Mouse (Mus musculus) layer of hippocampus, adult 11-12 months (tissue): ENCODE measurements around the gene Kif9.

Experiments used
- DNase-seq: peaks from one replicate; pipeline ENCODE4 v3.0.0; 2022; ENCODE audit warnings: low spot score

The Kif9 gene

GRCm38 (mm10) chr9:110476124-110477091, at the start of gene Kif9, which contains the start of gene Klhl18:
TSS of gene Kif9 (plus strand) at chr9:110476958.
TSS of gene Klhl18 (minus strand) at chr9:110476694.
- peak; percentile 97 for DNase-seq

- peak; percentile 35 for DNase-seq
Measured at GRCm38 (mm10) chr9:110431241-110431640, 45.5 kb upstream of the Kif9 start.

GRCm38 (mm10) chr9:110433045-110433444, 43.7 kb upstream of the Kif9 start:
- DNase-seq: no peak

GRCm38 (mm10) chr9:110436041-110436440, 40.7 kb upstream of the Kif9 start:
- no peak for DNase-seq

GRCm38 (mm10) chr9:110440049-110440448, 36.7 kb upstream of the Kif9 start:
- no peak for DNase-seq

GRCm38 (mm10) chr9:110440559-110440958, 36.2 kb upstream of the Kif9 start:
- no peak for DNase-seq

- DNase-seq: no peak
Measured at GRCm38 (mm10) chr9:110448356-110448755, 28.4 kb upstream of the Kif9 start.

- peak; percentile 83 for DNase-seq
Measured at GRCm38 (mm10) chr9:110448857-110449617, 27.7 kb upstream of the Kif9 start.

- no peak for DNase-seq
Measured at GRCm38 (mm10) chr9:110452523-110452922, 24.2 kb upstream of the Kif9 start.

GRCm38 (mm10) chr9:110457926-110458325, 18.8 kb upstream of the Kif9 start:
- DNase-seq: no peak

- no peak for DNase-seq
Measured at GRCm38 (mm10) chr9:110459145-110459727, 17.5 kb upstream of the Kif9 start.

- DNase-seq: no peak
Measured at GRCm38 (mm10) chr9:110460884-110461815, 15.6 kb upstream of the Kif9 start.

- no peak for DNase-seq
Measured at GRCm38 (mm10) chr9:110462321-110462720, 14.4 kb upstream of the Kif9 start.

- DNase-seq: no peak
Measured at GRCm38 (mm10) chr9:110463983-110464591, 12.7 kb upstream of the Kif9 start.

- no peak for DNase-seq
Measured at GRCm38 (mm10) chr9:110465336-110465735, 11.4 kb upstream of the Kif9 start.

GRCm38 (mm10) chr9:110466179-110466578, 10.6 kb upstream of the Kif9 start:
- no peak for DNase-seq

- DNase-seq: no peak
Measured at GRCm38 (mm10) chr9:110477951-110478350, 1.2 kb downstream of the Kif9 start.

GRCm38 (mm10) chr9:110478639-110479038, 1.9 kb downstream of the Kif9 start:
- DNase-seq: no peak

GRCm38 (mm10) chr9:110488841-110489240, 12.1 kb downstream of the Kif9 start:
- no peak for DNase-seq

GRCm38 (mm10) chr9:110490913-110491312, 14.2 kb downstream of the Kif9 start:
- DNase-seq: no peak

GRCm38 (mm10) chr9:110525737-110526136, 49.0 kb downstream of the Kif9 start:
- no peak for DNase-seq
